Mouse (Mus musculus) monocyte, adult 59 days (primary cell): Measurements from ENCODE around the gene Tmem221. TPM values are rescaled to one million over a fixed set of nuclear protein-coding genes. Genes with fewer than 3 reads are reported as not detected.

Experiments used
- total RNA-seq, 2 experiments: library from RNA; stranded (reverse); gene quantifications; one replicate each; pipeline ENCODE4 v1.2.4; 2023

Tmem221 gene
- 1 to 10 TPM; 1.2 to 2.1 TPM for total RNA-seq

GRCm38 (mm10) chr8:71558071-71558957 is at the start of gene Tmem221:
Gene Tmem221, minus strand, starts transcription at chr8:71558871.

GRCm38 (mm10) chr8:71597451-71597850 is 38.8 kb upstream of the Tmem221 start, which contains the start of gene Fam129c:
Gene Fam129c, plus strand, starts transcription at chr8:71597648.

GRCm38 (mm10) chr8:71591471-71592373 is 33.1 kb upstream of the Tmem221 start, which contains the start of gene Pgls:
Gene Pgls, plus strand, starts transcription at chr8:71592176.

GRCm38 (mm10) chr8:71568387-71568937 is 9.8 kb upstream of the Tmem221 start, which contains the start of gene Slc27a1:
Gene Slc27a1, plus strand, starts transcription at chr8:71568882.

GRCm38 (mm10) chr8:71566501-71566900 is 7.8 kb upstream of the Tmem221 start, which contains the start of gene Nxnl1:
Gene Nxnl1, minus strand, starts transcription at chr8:71566601.

GRCm38 (mm10) chr8:71542632-71543343 is 15.9 kb downstream of the Tmem221 start, which contains the start of gene Mvb12a:
Gene Mvb12a, plus strand, starts transcription at chr8:71542922.

GRCm38 (mm10) chr8:71537028-71537867 is 21.4 kb downstream of the Tmem221 start, which contains the start of gene Bst2:
Gene Bst2, minus strand, starts transcription at chr8:71537456.

GRCm38 (mm10) chr8:71525226-71526050 is 33.2 kb downstream of the Tmem221 start, which contains the start of gene Ccdc194:
Gene Ccdc194, minus strand, starts transcription at chr8:71525711.

GRCm38 (mm10) chr8:71511644-71512043 is 47.0 kb downstream of the Tmem221 start, which contains the start of gene Plvap:
Gene Plvap, minus strand, starts transcription at chr8:71511752.

Other genes starting within 250 kb of the Tmem221 start
- 100 to 1,000 TPM; 219 to 241 TPM for gene Use1, start 192.0 kb downstream of the Tmem221 start, total RNA-seq
- 10 to 100 TPM; 16.6 to 25.2 TPM for gene Ocel1, start 187.6 kb downstream of the Tmem221 start, total RNA-seq
- 10 to 100 TPM; 27.3 to 30.2 TPM for gene Nr2f6, start 176.9 kb downstream of the Tmem221 start, total RNA-seq
- gene Ushbp1, start 163.1 kb downstream of the Tmem221 start, total RNA-seq = 1 to 10 TPM; 2.0 to 3.8 TPM
- gene Babam1, start 162.0 kb downstream of the Tmem221 start, total RNA-seq = 10 to 100 TPM; 63.3 to 81.3 TPM
- under 1 TPM in 1 of 2 experiments, not detected in 1; 0.43 TPM for gene Ankle1, start 152.9 kb downstream of the Tmem221 start, total RNA-seq
- gene Abhd8, start 95.2 kb downstream of the Tmem221 start, total RNA-seq = 1 to 10 TPM; 6.3 to 8.4 TPM
- gene Mrpl34, start 93.9 kb downstream of the Tmem221 start, total RNA-seq = 10 to 100 TPM; 33.8 to 34.0 TPM
- gene Dda1, start 89.7 kb downstream of the Tmem221 start, total RNA-seq = 10 to 100 TPM; 76.1 to 77.5 TPM
- 10 to 100 TPM in 1 of 2 experiments, 1 to 10 TPM in 1; 8.5 to 10.6 TPM for gene Ano8, start 72.9 kb downstream of the Tmem221 start, total RNA-seq
- 10 to 100 TPM; 11.0 to 14.0 TPM for gene Gtpbp3, start 70.8 kb downstream of the Tmem221 start, total RNA-seq
- under 1 TPM; 0.39 to 0.52 TPM for gene Plvap, start 47.1 kb downstream of the Tmem221 start, total RNA-seq
- not detected for gene Ccdc194, start 33.2 kb downstream of the Tmem221 start, total RNA-seq
- 10 to 100 TPM; 79.0 to 83.2 TPM for gene Bst2, start 21.4 kb downstream of the Tmem221 start, total RNA-seq
- 10 to 100 TPM; 36.8 to 45.1 TPM for gene Mvb12a, start 15.9 kb downstream of the Tmem221 start, total RNA-seq
- gene Nxnl1, start 7.7 kb upstream of the Tmem221 start, total RNA-seq = not detected
- gene Slc27a1, start 10.0 kb upstream of the Tmem221 start, total RNA-seq = 1 to 10 TPM; 3.9 to 5.8 TPM
- 10 to 100 TPM; 84.7 to 86.7 TPM for gene Pgls, start 33.3 kb upstream of the Tmem221 start, total RNA-seq
- 1 to 10 TPM; 4.3 to 6.5 TPM for gene Fam129c, start 38.8 kb upstream of the Tmem221 start, total RNA-seq
- gene Colgalt1, start 52.1 kb upstream of the Tmem221 start, total RNA-seq = 100 to 1,000 TPM; 129 to 131 TPM
- 1 to 10 TPM; 1.1 to 1.3 TPM for gene Unc13a, start 112.9 kb upstream of the Tmem221 start, total RNA-seq
- gene Jak3, start 117.4 kb upstream of the Tmem221 start, total RNA-seq = 10 to 100 TPM; 32.0 to 37.6 TPM
- 10 to 100 TPM; 11.5 to 14.2 TPM for gene Insl3, start 130.3 kb upstream of the Tmem221 start, total RNA-seq
- gene B3gnt3, start 142.9 kb upstream of the Tmem221 start, total RNA-seq = under 1 TPM; 0.61 to 0.66 TPM
- 10 to 100 TPM; 21.1 to 26.8 TPM for gene Fcho1, start 166.8 kb upstream of the Tmem221 start, total RNA-seq